8 mouse cellular contexts compared by ENCODE assay signal in the genomic region with DNA sequence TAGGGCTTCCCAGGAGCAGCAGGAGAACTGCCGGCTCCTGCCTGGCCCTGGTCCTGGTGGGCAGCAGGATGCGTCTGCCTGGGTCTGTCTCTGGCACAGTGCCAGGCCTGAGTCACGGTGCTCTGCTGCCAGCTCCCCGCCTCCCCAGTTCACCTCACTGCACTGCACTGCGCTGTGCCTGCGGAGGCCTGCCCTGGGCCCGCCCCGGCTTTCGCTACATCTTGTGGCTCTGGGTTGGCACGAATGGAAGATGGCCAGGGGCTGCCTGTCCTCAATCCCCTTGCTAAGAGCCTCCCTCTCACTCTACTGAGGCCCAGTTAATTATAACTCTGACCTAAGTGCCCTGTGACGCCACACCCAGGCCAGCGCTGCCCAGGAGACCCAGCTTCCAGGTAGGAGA. TPM values are rescaled to one million over a fixed set of nuclear protein-coding genes. Genes with fewer than 3 reads are reported as not detected.
DNase-seq lines count a peak whose midpoint lies in the region; ATAC-seq and TF ChIP-seq lines count a peak whose summit lies in the region.
"Had no signal": no experiment of that assay in that cellular context is flagged by ENCODE, and none has a peak within 500 bp of the region (broad histone marks: within the 10 kb centered on the region; RNA-seq: fewer than 3 reads in every experiment).

A gene (plus strand): TSS at position 204 of the 400 bp plus-strand sequence.

- H3K9me3 ChIP-seq in E14TG2a.4 (ENCODE audit: low read length) = no peaks in the 10 kb centered on the region
- no peaks in the 10 kb centered on the region for H3K9me3 ChIP-seq in heart, postnatal 0 days (replicated peaks; ENCODE audit: control insufficient read depth, low read length)

- no peak for TF ChIP-seq EP300 in heart, postnatal 0 days (IDR thresholded peaks at IDR 0.05; ENCODE audit: low read depth)

- TF ChIP-seq CTCF in E14TG2a.4 (conservative IDR thresholded peaks at IDR 0.05; ENCODE audit: low read length) = no peak
- no peak for TF ChIP-seq CTCF in heart, postnatal 0 days (IDR thresholded peaks at IDR 0.05; ENCODE audit: low read depth)

- H3K9ac ChIP-seq in heart, postnatal 0 days (replicated peaks; ENCODE audit: low read depth, low read length) = peak within 1 kb of the TSS; percentile 17; the same call in 1 of the 2 replicates

- H3K27ac ChIP-seq in heart, postnatal 0 days (ENCODE audit: low read depth) = no peak within 1 kb of the TSS
- H3K27ac ChIP-seq: macrophage had no signal

- 0 out of 2 replicates have a peak within 1 kb of the TSS, but pooled peaks have one; percentile 11 for H3K4me2 ChIP-seq in heart, postnatal 0 days (ENCODE audit: low read depth, low read length)

- DNase-seq in NIH3T3 (ENCODE audit: low read depth) = peak; percentile 76
- peak; percentile 31 for DNase-seq in heart, postnatal 0 days (ENCODE audit: low spot score)
- peak; percentile 45 to 62 for DNase-seq in kidney, postnatal 36 days
- DNase-seq in natural killer cell, adult 2 months (ENCODE audit: low spot score in 2 of 2) = no peak
- DNase-seq in layer of hippocampus, postnatal 25 days (ENCODE audit: extremely low spot score in 1 of 2, low spot score in 1 of 2) = no peak

- H3K4me3 ChIP-seq in E14TG2a.4 (replicated peaks; ENCODE audit: low read length) = peak within 1 kb of the TSS; percentile 61
- H3K4me3 ChIP-seq in heart, postnatal 0 days (ENCODE audit: low read depth, low read length) = no peak within 1 kb of the TSS

- WGBS in heart, postnatal 0 days = 24% methylated on average over 12 of the region's 12 CpGs

- peaks cover 65% of the 10 kb centered on the region for H3K36me3 ChIP-seq in E14TG2a.4 (ENCODE audit: insufficient read depth, low read length)
- H3K36me3 ChIP-seq in heart, postnatal 0 days (replicated peaks; ENCODE audit: control insufficient read depth, insufficient read depth, low read length) = peaks cover 42% of the 10 kb centered on the region

- peak; percentile 35; the same call in 1 of the 2 replicates for ATAC-seq in erythroblast, adult 5-6 weeks (replicated peaks; ENCODE audit: low FRiP score, poor library complexity, severe bottlenecking)
- peak; percentile 63 for ATAC-seq in heart, postnatal 0 days (ENCODE audit: insufficient read depth, low read depth)

- peaks cover 94% of the 10 kb centered on the region for H3K4me1 ChIP-seq in E14TG2a.4 (replicated peaks; ENCODE audit: low read depth, low read length)
- H3K4me1 ChIP-seq in heart, postnatal 0 days (ENCODE audit: control insufficient read depth, insufficient read depth) = peaks cover 11% of the 10 kb centered on the region

- 0 out of 2 replicates have a peak, but pooled peaks cover 5% of the 10 kb centered on the region for H3K27me3 ChIP-seq in E14TG2a.4 (ENCODE audit: insufficient read depth, low read length)
- H3K27me3 ChIP-seq in heart, postnatal 0 days (ENCODE audit: control insufficient read depth, insufficient read depth, low read length) = no peaks in the 10 kb centered on the region

RNA-seq across cellular contexts. Expression of the gene that starts here (rescaled TPM):
- total RNA-seq in erythroblast, adult 5-6 weeks (2015; ENCODE audit: low replicate concordance) = not detected in 2 replicates
- total RNA-seq in erythroblast, adult 5-6 weeks (2017; ENCODE audit: low replicate concordance) = not detected in 2 replicates
- total RNA-seq in heart, postnatal 0 days (2014; rRNA removed; ENCODE audit: low replicate concordance) = 0.77 and 0.92 TPM in 2 replicates
- 0.43 and 0.63 TPM in 2 replicates for polyA plus RNA-seq in heart, postnatal 0 days (2015; fragmentation: Nextera tagmentation; extraction: Ambion mirVana)
- total RNA-seq in layer of hippocampus, postnatal 25 days (2021) = under 1 TPM; 0.07 to 0.23 TPM

Comparison
In these comparisons a context has a peak if more than half of its experiments do, and no peak if none do; other contexts are left out.
1. Peak in ATAC-seq in erythroblast, adult 5-6 weeks; RNA of the gene not detected or under 1 TPM.
2. Peak in DNase-seq, ATAC-seq, H3K9ac ChIP-seq and H3K4me2 ChIP-seq in heart, postnatal 0 days; RNA of the gene not detected or under 1 TPM.
3. DNase-seq: peak in NIH3T3 (single experiment) and kidney, postnatal 36 days (2 of 2); none in natural killer cell, adult 2 months (0 of 2) and layer of hippocampus, postnatal 25 days (0 of 2).